Mouse (Mus musculus) adrenal gland, postnatal 36 days (tissue): Measurements from ENCODE around the gene Hoxa9. TPM values are rescaled to one million over a fixed set of nuclear protein-coding genes. Genes with fewer than 3 reads are reported as not detected.

Experiments
- DNase-seq, 2 experiments: peaks; one replicate each; pipeline ENCODE4 v3.0.0; 2021; ENCODE audit warnings: mixed read lengths in 1 of 2
- total RNA-seq, 2 experiments: library from RNA; stranded (reverse); gene quantifications; 2 replicates each; pipeline ENCODE4 v1.2.3; 2021

Hoxa9 gene
- total RNA-seq, 2 experiments from 2014 or later = 0.56 to 1.3 TPM

- no peak for DNase-seq
These were observed 13.7 kb upstream of the Hoxa9 start for GRCm38 (mm10) chr6:52244471-52245039.

DNA sequence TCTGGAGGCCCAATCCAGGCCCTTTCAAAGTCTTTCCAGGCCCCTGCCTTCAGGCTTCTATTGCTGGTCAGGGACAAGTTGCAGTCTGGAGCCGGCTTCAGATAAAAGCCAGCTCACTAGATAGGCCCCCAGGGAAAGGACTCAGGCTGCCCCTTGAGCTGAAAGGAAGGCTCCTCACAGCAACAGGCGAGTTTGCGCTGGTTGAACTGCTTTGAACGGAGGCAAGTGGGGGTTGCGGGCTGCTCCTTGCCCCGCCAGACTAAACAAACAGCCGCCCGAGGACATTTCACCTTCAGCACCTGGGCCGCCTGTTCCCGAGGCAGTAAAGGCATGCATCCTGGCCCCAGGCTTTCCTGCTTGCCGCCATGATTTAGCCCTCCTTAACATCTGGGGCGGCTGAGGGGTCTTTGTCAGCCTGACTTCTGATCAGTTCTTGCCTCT, 12.8 kb upstream of the Hoxa9 start:
- DNase-seq = no peak

- no peak for DNase-seq
These were observed 12.0 kb upstream of the Hoxa9 start for GRCm38 (mm10) chr6:52242801-52243332.

DNA sequence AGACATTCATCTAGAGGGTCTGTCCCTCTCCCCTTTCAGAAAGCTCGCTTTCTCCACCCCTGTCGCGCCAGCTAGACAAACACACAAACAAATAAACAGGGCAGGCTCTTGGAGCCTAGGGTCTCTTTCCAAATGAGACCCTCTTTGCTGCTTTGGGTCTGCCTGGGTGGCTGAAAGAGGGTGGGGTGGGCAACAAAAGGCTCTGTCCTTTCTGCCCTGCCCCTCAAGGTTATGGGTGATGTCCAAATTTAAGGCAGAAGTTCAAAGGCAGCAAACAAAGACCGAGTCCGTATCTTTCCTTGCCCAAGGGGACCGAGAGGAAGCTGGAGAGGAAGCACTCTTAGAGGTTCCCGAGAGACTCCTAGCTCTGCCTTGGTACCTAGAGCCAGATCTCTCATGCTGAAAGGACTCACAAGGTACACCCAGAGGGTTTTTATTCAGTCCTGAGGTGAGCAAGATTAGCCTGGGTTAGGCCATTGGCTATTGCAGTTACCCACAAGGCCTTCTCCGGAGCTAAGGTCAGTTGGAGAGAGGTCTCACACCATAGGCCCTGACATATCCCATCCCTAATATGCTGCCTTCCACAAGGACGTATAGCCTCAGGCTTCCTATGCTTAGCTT, 10.2 kb upstream of the Hoxa9 start:
- DNase-seq = no peak

DNA sequence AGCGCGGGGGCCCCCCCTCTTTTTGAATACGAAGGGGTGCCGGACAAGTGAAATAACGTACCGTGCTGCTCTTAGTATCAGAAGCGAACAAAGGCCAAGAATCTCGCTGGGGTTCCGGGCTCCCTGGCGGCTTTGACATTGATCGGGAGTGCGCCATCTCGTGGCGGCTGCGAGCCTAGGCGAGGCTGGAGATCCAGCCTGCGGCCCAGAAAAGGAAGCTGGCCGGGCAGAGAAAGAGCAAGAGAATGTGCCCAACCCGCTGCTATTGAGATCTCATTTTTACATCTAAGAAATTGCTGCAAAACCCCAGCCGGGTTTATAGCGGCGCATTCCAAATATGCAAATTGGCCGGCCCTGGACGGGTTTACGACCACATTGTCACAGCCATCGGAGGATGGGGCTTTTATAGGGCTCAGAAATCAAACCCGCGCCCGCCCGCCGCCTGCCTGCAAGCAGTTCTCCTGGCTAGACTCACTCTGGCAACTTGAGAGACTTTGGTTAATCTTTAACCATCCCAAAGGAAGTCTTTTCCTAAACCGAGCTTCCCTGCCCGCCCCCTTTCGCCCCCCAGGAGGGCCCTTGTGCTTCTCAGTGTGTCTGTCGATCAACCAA, 9.6 kb upstream of the Hoxa9 start, which contains the start of gene Hoxa10:
Hoxa10 (minus strand) TSS at position 466 of the 612 bp plus-strand sequence.
- DNase-seq = peak; percentile 79 to 84

DNA sequence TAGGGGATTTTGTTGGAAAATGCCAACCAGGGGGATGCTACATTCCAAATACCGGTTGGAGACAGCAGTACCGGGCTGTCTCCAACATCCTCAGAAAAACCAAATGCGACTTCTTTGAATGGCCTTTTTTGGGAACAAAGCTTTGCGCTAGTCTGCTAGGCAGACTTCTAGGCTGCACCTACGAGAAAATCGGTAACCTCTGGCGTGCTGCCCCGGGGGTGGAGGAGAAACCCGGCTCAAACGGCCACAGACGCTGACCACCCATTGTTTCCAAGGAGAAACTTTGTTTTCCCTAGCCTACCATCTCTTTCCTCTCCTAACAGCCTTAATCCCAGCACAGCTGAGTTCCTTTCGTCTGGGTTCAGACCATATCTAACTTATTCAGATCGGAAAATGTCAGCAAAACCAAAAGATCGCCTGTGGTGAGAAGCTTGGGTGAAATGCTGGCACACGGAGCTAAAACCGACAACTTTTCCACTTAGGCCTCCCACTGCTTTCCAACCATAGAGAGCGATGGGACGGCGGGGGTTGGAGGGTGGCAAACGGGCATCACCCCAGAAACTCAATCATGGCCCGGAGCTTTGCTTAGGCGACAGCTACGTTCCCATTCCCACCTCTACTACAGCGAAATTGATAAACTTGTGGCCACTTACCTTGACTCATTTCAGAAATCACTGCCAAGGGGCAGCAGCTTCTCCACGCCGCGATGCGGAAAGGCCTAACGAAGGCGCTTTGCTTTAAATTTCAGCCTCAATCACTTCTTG, 8.9 kb upstream of the Hoxa9 start:
- no peak for DNase-seq

- no peak for DNase-seq
These were observed 8.1 kb upstream of the Hoxa9 start for GRCm38 (mm10) chr6:52238976-52239375.

DNA sequence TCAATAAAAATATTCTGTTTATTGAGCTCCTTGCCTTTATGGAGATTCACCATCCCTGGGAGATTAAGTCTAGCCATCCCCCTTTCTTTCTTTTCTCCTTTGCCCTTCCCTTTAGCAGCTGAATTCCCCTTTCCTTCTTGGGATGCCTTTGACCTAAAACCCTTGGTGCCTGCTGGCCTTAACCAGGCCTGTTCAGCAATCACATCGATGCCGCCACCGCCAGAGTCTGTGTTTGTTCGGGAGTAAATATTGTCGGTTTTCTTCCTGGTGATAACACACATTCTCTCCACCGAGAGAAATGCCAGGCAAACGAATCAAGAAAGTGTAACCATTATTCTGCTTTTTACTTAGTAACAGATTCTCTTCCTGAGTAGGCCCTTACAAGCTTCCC, 7.3 kb upstream of the Hoxa9 start:
- DNase-seq = no peak

DNA sequence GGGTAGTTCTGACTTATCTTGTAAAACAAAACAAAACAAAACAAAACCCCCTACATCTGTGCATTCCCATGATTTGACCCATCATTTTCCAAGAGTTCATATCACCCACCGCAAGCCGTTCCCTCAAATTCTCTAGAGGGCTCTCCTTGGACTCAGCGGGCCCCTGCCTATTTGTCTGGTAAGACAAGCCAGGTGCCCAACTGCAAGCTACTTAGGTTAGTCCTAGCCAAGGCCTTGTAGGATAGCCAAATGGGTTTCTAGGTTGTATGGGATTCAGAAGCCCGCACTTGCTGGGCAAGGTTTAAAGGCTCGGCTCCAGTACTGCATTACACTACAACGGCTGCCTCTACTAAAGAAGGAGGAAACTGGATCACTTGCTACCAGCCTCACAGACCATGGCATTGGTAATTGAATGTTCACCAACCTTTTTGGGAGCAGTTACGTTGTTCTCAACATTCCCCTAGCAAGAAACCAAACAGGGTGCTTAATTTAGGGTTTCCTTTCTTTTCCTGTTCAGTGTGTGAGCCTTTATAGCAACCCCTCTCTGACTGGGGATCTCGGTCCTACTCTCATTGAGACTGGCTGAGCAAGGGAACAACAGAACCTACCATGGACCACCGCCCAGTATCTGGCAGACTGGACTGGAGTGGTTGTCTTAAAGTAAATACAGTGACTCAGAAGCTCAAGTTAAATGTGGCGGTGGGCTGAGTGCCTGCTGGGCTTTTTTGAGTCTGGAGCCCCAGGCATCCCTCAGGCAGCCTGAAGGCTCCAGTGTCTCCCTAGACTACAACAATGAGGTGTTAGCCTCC, 6.7 kb upstream of the Hoxa9 start:
- DNase-seq = no peak

DNA sequence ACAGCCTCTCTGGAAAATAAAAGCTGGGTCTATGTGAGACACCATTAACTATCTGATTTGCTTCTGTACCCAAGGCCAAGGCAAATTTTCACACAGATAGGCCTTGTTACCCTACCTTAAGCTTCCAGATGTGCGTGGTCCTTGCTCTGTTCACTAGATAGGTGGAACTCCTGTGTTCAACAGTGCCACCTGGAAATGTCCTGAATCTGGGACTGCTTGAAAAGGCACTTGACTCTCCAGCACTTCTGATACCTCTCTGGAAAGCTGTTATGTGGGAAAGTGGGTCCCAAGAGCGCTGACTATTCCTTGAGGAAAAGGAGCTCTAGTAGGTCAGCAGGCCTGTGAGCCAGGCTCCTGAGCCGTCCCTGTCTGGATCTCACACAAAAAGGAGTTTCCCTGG, 5.9 kb upstream of the Hoxa9 start:
- no peak for DNase-seq

DNA sequence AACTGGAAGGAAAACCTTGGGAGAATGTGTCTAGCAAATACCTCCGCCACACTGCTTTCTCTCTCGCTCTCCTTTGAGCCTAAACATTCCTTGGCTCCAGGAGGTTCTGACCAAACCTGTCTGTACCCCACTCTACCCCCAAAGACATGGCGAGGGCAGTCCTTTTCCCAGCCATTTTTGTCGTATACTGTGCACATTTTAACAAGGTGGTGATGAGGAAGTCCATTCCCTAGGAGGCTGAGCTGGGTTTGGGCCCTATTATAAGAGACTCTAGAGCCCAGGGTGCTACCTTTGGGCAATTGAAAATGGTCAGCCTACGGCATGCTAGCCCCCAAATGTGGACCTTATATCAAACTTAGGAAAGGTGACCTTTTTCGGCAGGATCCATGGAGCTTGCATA, 5.0 kb upstream of the Hoxa9 start:
- DNase-seq = no peak

GRCm38 (mm10) chr6:52235267-52235666, 4.4 kb upstream of the Hoxa9 start:
- DNase-seq = no peak

DNA sequence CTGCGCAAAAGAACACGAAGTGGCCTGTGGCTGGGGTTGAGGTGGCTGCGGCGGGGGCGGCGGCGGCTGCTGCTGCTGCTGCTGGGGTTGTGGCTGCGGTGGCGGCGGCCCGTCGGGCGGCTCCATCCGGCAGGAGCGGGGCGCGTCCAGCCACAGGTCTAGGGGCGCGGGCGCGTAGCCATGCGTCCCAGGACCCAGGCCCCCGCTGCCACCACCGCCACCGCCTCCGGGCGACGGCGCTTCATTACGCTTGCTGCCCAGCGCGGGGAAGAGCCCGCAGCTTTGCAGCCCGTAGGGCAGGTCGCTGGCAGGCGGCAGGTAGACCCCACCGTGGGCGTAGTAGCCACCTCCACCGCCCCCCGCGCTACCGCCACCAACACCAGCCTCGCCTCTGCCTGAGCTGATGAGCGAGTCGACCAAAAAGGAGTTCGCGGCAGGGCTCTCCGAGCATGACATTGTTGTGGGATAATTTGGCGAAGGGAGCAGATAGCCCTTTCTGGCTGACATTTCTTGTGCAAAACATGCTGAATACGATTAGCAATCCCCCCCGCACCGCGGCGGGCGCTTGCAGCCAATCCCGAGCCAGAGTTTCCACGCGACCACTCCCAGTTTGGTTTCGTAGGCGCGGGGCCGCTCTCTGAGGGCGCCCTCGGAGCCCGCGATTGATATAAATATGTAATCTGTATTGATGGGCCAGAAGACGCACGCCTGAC, 3.7 kb upstream of the Hoxa9 start:
- no peak for DNase-seq

- no peak for DNase-seq
These were observed 2.9 kb upstream of the Hoxa9 start for GRCm38 (mm10) chr6:52233546-52234427.

GRCm38 (mm10) chr6:52232984-52233545, 2.2 kb upstream of the Hoxa9 start:
- DNase-seq = no peak

DNA sequence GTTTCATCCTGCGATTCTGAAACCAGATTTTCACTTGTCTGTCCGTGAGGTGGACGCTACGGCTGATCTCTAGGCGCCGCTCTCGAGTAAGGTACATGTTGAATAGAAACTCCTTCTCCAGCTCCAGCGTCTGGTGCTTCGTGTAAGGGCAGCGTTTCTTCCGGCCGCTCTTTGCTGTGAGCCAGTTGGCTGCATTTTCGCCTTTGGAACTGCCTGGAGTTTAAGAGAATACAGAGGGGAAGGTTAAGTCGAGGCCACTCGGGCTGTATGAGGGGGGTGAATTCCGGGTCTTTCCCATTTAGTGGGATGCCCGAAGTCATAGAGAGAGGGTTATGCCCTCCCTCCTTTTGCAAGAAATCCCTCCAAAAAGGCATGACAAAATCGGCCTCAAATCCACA, 1.7 kb upstream of the Hoxa9 start:
- no peak for DNase-seq

- no peak for DNase-seq
These were observed 1.1 kb upstream of the Hoxa9 start for GRCm38 (mm10) chr6:52231885-52232567.

GRCm38 (mm10) chr6:52229558-52230416, 1.1 kb downstream of the Hoxa9 start:
- no peak for DNase-seq
